Comparison of ENCODE assay signal across 21 mouse cellular contexts in genomic region chr5:123051736-123052135, GRCm38 (mm10). TPM values are rescaled to one million over a fixed set of nuclear protein-coding genes. Genes with fewer than 3 reads are reported as not detected.
A peak's percentile ranks its signal among the peaks of the same experiment; 100 is the strongest.
DNase-seq lines count a peak whose midpoint lies in the region; TF ChIP-seq lines count a peak whose summit lies in the region.
"Had no signal": no experiment of that assay in that cellular context is flagged by ENCODE, and none has a peak within 500 bp of the region (broad histone marks: within the 10 kb centered on the region; RNA-seq: fewer than 3 reads in every experiment).

No protein-coding gene starts in this region.

- 0 out of 2 replicates have a peak, but pooled peaks have one; percentile 9 for TF ChIP-seq CTCF in kidney, adult 2 months (conservative IDR thresholded peaks at IDR 0.05; ENCODE audit: insufficient read depth, insufficient read length, low read depth, low read length)
- peak; percentile 32; the same call in 1 of the 2 replicates for TF ChIP-seq CTCF in bone marrow, adult 2 months (IDR thresholded peaks at IDR 0.05; ENCODE audit: control insufficient read depth, insufficient read depth, low read length)

- H3K36me3 ChIP-seq in kidney, adult 2 months (ENCODE audit: control insufficient read depth, insufficient read depth, low read length): no peaks in the 10 kb centered on the region
- no peaks in the 10 kb centered on the region for H3K36me3 ChIP-seq in embryonic facial prominence, embryonic 10.5 days (replicated peaks)
- H3K36me3 ChIP-seq: heart, embryonic 10.5 days; hindbrain, embryonic 13.5 days; limb, embryonic 15.5 days had no signal

- no peak overlapping the region for H3K4me3 ChIP-seq in kidney, adult 2 months (ENCODE audit: insufficient read depth, low read depth, low read length)
- H3K4me3 ChIP-seq in bone marrow, adult 2 months (replicated peaks; ENCODE audit: control insufficient read depth, low read depth, low read length): no peak overlapping the region
- no peak overlapping the region for H3K4me3 ChIP-seq in embryonic facial prominence, embryonic 10.5 days
- H3K4me3 ChIP-seq: heart, embryonic 10.5 days; hindbrain, embryonic 13.5 days; limb, embryonic 15.5 days had no signal

- H3K4me1 ChIP-seq in kidney, adult 2 months (ENCODE audit: control insufficient read depth, insufficient read depth, low read length): no peaks in the 10 kb centered on the region
- H3K4me1 ChIP-seq in bone marrow, adult 2 months (ENCODE audit: control insufficient read depth, insufficient read depth, low read length): peaks cover 1% of the 10 kb centered on the region; the same call in 1 of the 2 replicates
- H3K4me1 ChIP-seq in embryonic facial prominence, embryonic 10.5 days: peaks cover 12% of the 10 kb centered on the region

- TF ChIP-seq POLR2A in kidney, adult 2 months (IDR thresholded peaks at IDR 0.05; ENCODE audit: low read depth, low read length): no peak
- TF ChIP-seq POLR2A in bone marrow, adult 2 months (IDR thresholded peaks at IDR 0.05; ENCODE audit: borderline replicate concordance, control insufficient read depth, low read depth, low read length): no peak

- no peak for DNase-seq in kidney, adult 2 months
- no peak for DNase-seq in kidney, adult 9 months
- DNase-seq in thymus, postnatal 4 days: peak; percentile 57
- no peak for DNase-seq in thymus, postnatal 14 days
- no peak for DNase-seq in adrenal gland, postnatal 14 days
- DNase-seq in embryonic facial prominence, embryonic 10.5 days (ENCODE audit: low spot score): no peak
- DNase-seq: cerebellum, postnatal 10 days; embryo, embryonic 11 days; gastrocnemius, postnatal 36 days; heart, postnatal 14 days; kidney, postnatal 25 days; midbrain, embryonic 14.5 days had no signal

- 90% methylated on average over 5 of the region's 5 CpGs for WGBS in kidney, adult 2 months
- WGBS in bone marrow, adult 2 months: 80% methylated on average over 5 of the region's 5 CpGs
- 81% methylated on average over 5 of the region's 5 CpGs for WGBS in embryonic facial prominence, embryonic 10.5 days

- no peaks in the 10 kb centered on the region for H3K27me3 ChIP-seq in kidney, adult 2 months (replicated peaks; ENCODE audit: control insufficient read depth, insufficient read depth, low read length)
- no peaks in the 10 kb centered on the region for H3K27me3 ChIP-seq in embryonic facial prominence, embryonic 10.5 days (replicated peaks; ENCODE audit: low read depth, poor library complexity, severe bottlenecking)
- H3K27me3 ChIP-seq: hindbrain, embryonic 13.5 days; limb, embryonic 15.5 days had no signal

- H3K9me3 ChIP-seq in embryonic facial prominence, embryonic 10.5 days: no peaks in the 10 kb centered on the region
- H3K9me3 ChIP-seq: heart, embryonic 10.5 days; hindbrain, embryonic 13.5 days; limb, embryonic 15.5 days had no signal

- H3K27ac ChIP-seq in kidney, adult 2 months (ENCODE audit: insufficient read depth, low read depth, low read length): no peak overlapping the region
- no peak overlapping the region for H3K27ac ChIP-seq in bone marrow, adult 2 months (ENCODE audit: control insufficient read depth, insufficient read depth, low read depth, low read length, poor library complexity)
- no peak overlapping the region for H3K27ac ChIP-seq in embryonic facial prominence, embryonic 10.5 days (replicated peaks)
- H3K27ac ChIP-seq: heart, embryonic 10.5 days; hindbrain, embryonic 13.5 days; limb, embryonic 15.5 days had no signal

RNA-seq across cellular contexts. Expression of gene Morn3, which starts 4.9 kb away (rescaled TPM):
- 0.06 and 0.08 TPM in 2 replicates for polyA plus RNA-seq in kidney, adult 2 months (2012; rRNA removed)
- polyA plus RNA-seq in bone marrow, adult 2 months (2011; ENCODE audit: insufficient read depth, insufficient read length, low replicate concordance, missing spikeins): 5.3 TPM in 1 of 2 replicates, not detected in the other
- not detected in 2 replicates for total RNA-seq in adrenal gland, postnatal 14 days (2021)
- polyA plus RNA-seq in embryonic facial prominence, embryonic 10.5 days (2016; fragmentation: Nextera tagmentation; extraction: Ambion mirVana): not detected in 2 replicates
- total RNA-seq: gastrocnemius, postnatal 36 days; megakaryocyte, adult 5-6 weeks had no signal
- polyA plus RNA-seq: forebrain, embryonic 11.5 days; frontal cortex, adult 2 months; heart, embryonic 10.5 days; midbrain, embryonic 14.5 days; spleen, adult 2 months; urinary bladder, adult 2 months had no signal

RNA-seq across cellular contexts. Expression of gene Tmem120b, which starts 16.5 kb away (rescaled TPM):
- polyA plus RNA-seq in kidney, adult 2 months (2012; rRNA removed): 9.9 and 12.7 TPM in 2 replicates
- polyA plus RNA-seq in bone marrow, adult 2 months (2011; ENCODE audit: insufficient read depth, insufficient read length, low replicate concordance, missing spikeins): 33.5 and 38.8 TPM in 2 replicates
- 17.7 and 19.2 TPM in 2 replicates for total RNA-seq in adrenal gland, postnatal 14 days (2021)
- 11.3 and 11.9 TPM in 2 replicates for polyA plus RNA-seq in embryonic facial prominence, embryonic 10.5 days (2016; fragmentation: Nextera tagmentation; extraction: Ambion mirVana)

RNA-seq across cellular contexts. Expression of gene Orai1, which starts 36.9 kb away (rescaled TPM):
- polyA plus RNA-seq in kidney, adult 2 months (2012; rRNA removed): 63.2 and 90.6 TPM in 2 replicates
- polyA plus RNA-seq in bone marrow, adult 2 months (2011; ENCODE audit: insufficient read depth, insufficient read length, low replicate concordance, missing spikeins): 18.0 and 30.8 TPM in 2 replicates
- total RNA-seq in adrenal gland, postnatal 14 days (2021): 11.7 and 13.4 TPM in 2 replicates
- 8.4 and 8.7 TPM in 2 replicates for polyA plus RNA-seq in embryonic facial prominence, embryonic 10.5 days (2016; fragmentation: Nextera tagmentation; extraction: Ambion mirVana)
